ENCODE assay signal across 8 mouse cellular contexts in the genomic region with DNA sequence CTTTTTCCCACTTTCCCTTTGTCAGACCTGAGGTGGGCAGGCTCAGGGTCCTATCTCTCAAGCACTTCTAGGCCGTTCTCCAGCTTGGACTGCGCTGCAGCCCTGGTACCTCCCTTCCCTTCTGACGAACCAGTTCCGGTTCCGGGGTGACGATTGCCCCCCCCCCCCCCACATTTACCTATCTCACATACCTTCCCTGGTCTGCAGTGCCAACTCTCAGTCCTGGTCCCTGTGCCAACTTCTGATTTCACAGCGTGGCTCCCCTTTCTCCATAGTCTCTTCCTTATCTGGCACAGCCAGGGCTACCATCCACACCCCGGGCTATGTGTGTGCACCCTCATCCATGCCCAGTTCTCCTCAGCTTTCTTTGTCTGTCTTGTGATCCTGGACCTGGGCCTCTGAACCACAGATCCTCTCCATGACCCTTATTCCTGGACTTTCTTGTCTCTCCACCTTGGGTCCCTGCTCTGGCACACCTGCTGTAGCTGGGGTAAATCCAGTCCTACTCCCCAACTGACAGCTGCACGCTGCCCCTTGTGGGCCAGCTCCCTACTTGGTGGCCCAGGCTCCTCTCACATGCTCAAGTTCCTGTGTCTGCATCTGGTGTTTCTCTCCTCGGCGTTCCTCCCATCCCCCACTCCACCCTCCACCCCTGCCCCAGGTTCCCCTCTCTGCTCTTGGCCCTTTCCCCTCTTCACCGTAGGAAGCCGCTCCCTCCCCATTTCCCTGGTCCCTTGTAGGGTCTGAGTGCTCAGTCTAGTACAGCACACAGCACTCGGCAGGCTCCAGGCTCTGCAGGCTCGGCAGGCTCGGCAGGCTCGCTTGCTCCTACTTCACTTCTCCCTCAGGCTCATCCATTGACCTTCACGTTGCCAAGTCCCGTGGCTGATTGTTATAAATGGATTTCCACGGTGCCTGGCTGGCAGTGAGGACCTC. TPM values are rescaled to one million over a fixed set of nuclear protein-coding genes. Genes with fewer than 3 reads are reported as not detected.
DNase-seq lines count a peak whose midpoint lies in the region; ATAC-seq and TF ChIP-seq lines count a peak whose summit lies in the region.

No protein-coding gene starts in this region.

- peaks cover 21% of the 10 kb centered on the region for H3K27me3 ChIP-seq in lung, embryonic 15.5 days
- H3K27me3 ChIP-seq in heart, embryonic 15.5 days = peaks cover 20% of the 10 kb centered on the region
- peaks cover 8% of the 10 kb centered on the region for H3K27me3 ChIP-seq in neural tube, embryonic 11.5 days (ENCODE audit: control insufficient read depth, insufficient read depth, low read length)

- TF ChIP-seq CTCF in brain, embryonic 14.5 days (IDR thresholded peaks at IDR 0.05; ENCODE audit: borderline replicate concordance, extremely low read depth, insufficient read depth, insufficient read length) = no peak

- DNase-seq in lung, postnatal 25 days (ENCODE audit: low spot score) = no peak
- DNase-seq in brain, embryonic 14.5 days (ENCODE audit: low read depth) = peak; percentile 68
- peak; percentile 81 for DNase-seq in liver
- DNase-seq in neural tube, embryonic 11.5 days (ENCODE audit: low spot score) = peak; percentile 61
- DNase-seq in layer of hippocampus, postnatal 36 days = no peak
- no peak for DNase-seq in layer of hippocampus, adult 9-11 months

- 13% methylated on average over 16 of the region's 20 CpGs for WGBS in lung, embryonic 15.5 days
- 20% methylated on average over 20 of the region's 20 CpGs for WGBS in heart, embryonic 15.5 days
- 19% methylated on average over 16 of the region's 20 CpGs for WGBS in neural tube, embryonic 11.5 days

- H3K36me3 ChIP-seq in lung, embryonic 15.5 days = no peaks in the 10 kb centered on the region
- H3K36me3 ChIP-seq in heart, embryonic 15.5 days = no peaks in the 10 kb centered on the region
- no peaks in the 10 kb centered on the region for H3K36me3 ChIP-seq in neural tube, embryonic 11.5 days (ENCODE audit: control insufficient read depth, insufficient read depth, low read length)

- H3K4me1 ChIP-seq in lung, embryonic 15.5 days = peaks cover 12% of the 10 kb centered on the region
- peaks cover 34% of the 10 kb centered on the region for H3K4me1 ChIP-seq in heart, embryonic 15.5 days (replicated peaks)
- H3K4me1 ChIP-seq in neural tube, embryonic 11.5 days (ENCODE audit: control insufficient read depth, insufficient read depth, low read length) = peaks cover 5% of the 10 kb centered on the region; the same call in 1 of the 2 replicates

- H3K4me3 ChIP-seq in lung, embryonic 15.5 days = no peak overlapping the region
- no peak overlapping the region for H3K4me3 ChIP-seq in heart, embryonic 15.5 days
- H3K4me3 ChIP-seq in neural tube, embryonic 11.5 days (ENCODE audit: low read depth, low read length) = no peak overlapping the region

- H3K9ac ChIP-seq in lung, embryonic 15.5 days = no peak overlapping the region
- no peak overlapping the region for H3K9ac ChIP-seq in heart, embryonic 15.5 days
- H3K9ac ChIP-seq in neural tube, embryonic 11.5 days (ENCODE audit: low read length) = peak overlapping the region; percentile 42

- peak overlapping the region; percentile 33; the same call in 1 of the 2 replicates for H3K4me2 ChIP-seq in lung, embryonic 15.5 days
- peak overlapping the region; percentile 45 for H3K4me2 ChIP-seq in heart, embryonic 15.5 days
- H3K4me2 ChIP-seq in neural tube, embryonic 11.5 days (ENCODE audit: low read depth) = no peak overlapping the region

- H3K27ac ChIP-seq in lung, embryonic 15.5 days = no peak overlapping the region
- peak overlapping the region; percentile 38 for H3K27ac ChIP-seq in heart, embryonic 15.5 days
- no peak overlapping the region for H3K27ac ChIP-seq in neural tube, embryonic 11.5 days (ENCODE audit: low read depth, low read length)

- no peak for TF ChIP-seq POLR2A in brain, embryonic 14.5 days (IDR thresholded peaks at IDR 0.05; ENCODE audit: borderline replicate concordance, extremely low read depth, insufficient read depth, insufficient read length, poor library complexity, severe bottlenecking)

- ATAC-seq in lung, embryonic 15.5 days (ENCODE audit: borderline replicate concordance, extremely low read depth, low FRiP score, low TSS enrichment) = peak; percentile 65; the same call in 1 of the 2 replicates
- ATAC-seq in heart, embryonic 15.5 days (replicated peaks; ENCODE audit: insufficient number of reproducible peaks, insufficient read depth, low FRiP score, low read depth) = peak; percentile 56; the same call in 1 of the 2 replicates
- ATAC-seq in neural tube, embryonic 11.5 days (ENCODE audit: insufficient read depth, low FRiP score, low TSS enrichment) = no peak

- H3K9me3 ChIP-seq in lung, embryonic 15.5 days = no peaks in the 10 kb centered on the region
- no peaks in the 10 kb centered on the region for H3K9me3 ChIP-seq in heart, embryonic 15.5 days (replicated peaks)
- no peaks in the 10 kb centered on the region for H3K9me3 ChIP-seq in neural tube, embryonic 11.5 days (ENCODE audit: control insufficient read depth, low read length)

RNA-seq across cellular contexts. Expression of a gene that starts 5.5 kb away (rescaled TPM):
- polyA plus RNA-seq in lung, embryonic 15.5 days (2015; fragmentation: Nextera tagmentation; extraction: Ambion mirVana) = 1,053 and 1,095 TPM in 2 replicates
- 770 and 873 TPM in 2 replicates for polyA plus RNA-seq in brain, embryonic 14.5 days (2012; rRNA removed)
- 565 and 609 TPM in 2 replicates for polyA plus RNA-seq in heart, embryonic 15.5 days (2015; fragmentation: Nextera tagmentation; extraction: Ambion mirVana)
- 1,003 and 1,056 TPM in 2 replicates for polyA plus RNA-seq in neural tube, embryonic 11.5 days (2014; fragmentation: Nextera tagmentation; extraction: Ambion mirVana)
- total RNA-seq in layer of hippocampus, postnatal 36 days (2021) = 100 to 1,000 TPM; 497 to 547 TPM

RNA-seq across cellular contexts. Expression of a gene that starts 6.1 kb away (rescaled TPM):
- polyA plus RNA-seq in lung, embryonic 15.5 days (2015; fragmentation: Nextera tagmentation; extraction: Ambion mirVana) = 18.8 and 20.6 TPM in 2 replicates
- 64.7 and 75.5 TPM in 2 replicates for polyA plus RNA-seq in brain, embryonic 14.5 days (2012; rRNA removed)
- 38.0 and 42.9 TPM in 2 replicates for polyA plus RNA-seq in heart, embryonic 15.5 days (2015; fragmentation: Nextera tagmentation; extraction: Ambion mirVana)
- 8.7 TPM in 2 replicates for polyA plus RNA-seq in neural tube, embryonic 11.5 days (2014; fragmentation: Nextera tagmentation; extraction: Ambion mirVana)
- total RNA-seq in layer of hippocampus, postnatal 36 days (2021) = 100 to 1,000 TPM; 341 to 377 TPM

RNA-seq across cellular contexts. Expression of a gene that starts 35.7 kb away (rescaled TPM):
- polyA plus RNA-seq in lung, embryonic 15.5 days (2015; fragmentation: Nextera tagmentation; extraction: Ambion mirVana) = 33.0 and 34.6 TPM in 2 replicates
- polyA plus RNA-seq in brain, embryonic 14.5 days (2012; rRNA removed) = 49.3 and 55.3 TPM in 2 replicates
- 25.0 and 33.6 TPM in 2 replicates for polyA plus RNA-seq in heart, embryonic 15.5 days (2015; fragmentation: Nextera tagmentation; extraction: Ambion mirVana)
- 35.7 and 36.0 TPM in 2 replicates for polyA plus RNA-seq in neural tube, embryonic 11.5 days (2014; fragmentation: Nextera tagmentation; extraction: Ambion mirVana)
- 10 to 100 TPM; 23.9 to 24.0 TPM for total RNA-seq in layer of hippocampus, postnatal 36 days (2021)

Comparison
In these comparisons a context has a peak if more than half of its experiments do, and no peak if none do; other contexts are left out.
1. DNase-seq: peak in brain, embryonic 14.5 days (single experiment), liver (single experiment) and neural tube, embryonic 11.5 days (single experiment); none in lung, postnatal 25 days (single experiment), layer of hippocampus, postnatal 36 days (0 of 2) and layer of hippocampus, adult 9-11 months (single experiment).